Mouse (Mus musculus) heart, adult 2 months (tissue): ENCODE measurements around the gene Jam3. TPM values are rescaled to one million over a fixed set of nuclear protein-coding genes. Genes with fewer than 3 reads are reported as not detected.

Experiments used
- DNase-seq, 2 experiments: peaks; one replicate each; pipeline ENCODE4 v3.0.0; 2021
- H3K27ac ChIP-seq: fragments of 200-600 bp; 2 replicates; pipeline ENCODE4 v1.8.1; 2022
- H3K27me3 ChIP-seq: fragments of 200-500 bp; 2 replicates; pipeline ENCODE4 v1.6.1; 2012; ENCODE audit warnings: mild to moderate bottlenecking, low read length, inconsistent platforms, mixed read lengths; ENCODE audit not compliant: control insufficient read depth, insufficient read depth
- H3K36me3 ChIP-seq: fragments of 200-500 bp; 2 replicates; pipeline ENCODE4 v1.6.1; 2012; ENCODE audit warnings: low read length, inconsistent platforms; ENCODE audit not compliant: control insufficient read depth, insufficient read depth
- H3K4me1 ChIP-seq: fragments of 200-500 bp; 2 replicates; pipeline ENCODE4 v1.6.1; 2011; ENCODE audit warnings: low read length; ENCODE audit not compliant: control insufficient read depth, insufficient read depth
- H3K4me3 ChIP-seq: fragments of 200-600 bp; 2 replicates; pipeline ENCODE4 v1.8.1; 2022
- H3K79me2 ChIP-seq: fragments of 200-500 bp; replicated peaks from 2 replicates; pipeline ENCODE4 v1.6.1; 2012; ENCODE audit warnings: mild to moderate bottlenecking, inconsistent platforms, low read length, moderate library complexity, mixed read lengths; ENCODE audit not compliant: control insufficient read depth, insufficient read depth
- H3K9ac ChIP-seq: fragments of 200-500 bp; 2 replicates; pipeline ENCODE4 v1.6.1; 2012; ENCODE audit warnings: low read depth, mild to moderate bottlenecking, control low read depth, inconsistent platforms, low read length, mixed read lengths
- CTCF ChIP-seq: fragments of 200-600 bp; IDR thresholded peaks from 2 replicates; pipeline ENCODE4 v1.8.1; 2022; ENCODE audit warnings: antibody characterized with exemption, mild to moderate bottlenecking, moderate library complexity
- EP300 ChIP-seq: fragments of 200-500 bp; IDR thresholded peaks from 2 replicates; pipeline ENCODE4 v1.6.1; 2011; ENCODE audit warnings: low read depth, low read length, control low read depth; ENCODE audit not compliant: insufficient read depth
- POLR2A ChIP-seq: fragments of 200-500 bp; IDR thresholded peaks from 2 replicates; pipeline ENCODE4 v1.6.1; 2011; ENCODE audit warnings: mild to moderate bottlenecking, low read depth, low read length, control low read depth; ENCODE audit not compliant: insufficient read depth
- WGBS: fragments of 180-500 bp; shearing (Covaris S2); methylation state at CpG from one replicate; pipeline ENCODE4 v1.1.7; 2018; 5-methylcytosine and 5-hydroxymethylcytosine counted together
- intact Hi-C: fragments of 180-260 bp; cut with DNase I; formaldehyde crosslinking; loops from one replicate; pipeline ENCODE4 v1.15.1; 2025
- polyA plus RNA-seq: library from polyadenylated mRNA; depleted of rRNA; stranded (reverse); fragments of >200 nt; gene quantifications from 2 replicates; pipeline ENCODE4 v1.2.3, GENCODE M21; 2012
- total RNA-seq, 2 experiments: library from RNA; stranded (reverse); gene quantifications; 2 replicates each; pipeline ENCODE4 v1.2.3; 2021

The Jam3 gene
- total and polyA plus RNA-seq, 3 experiments = 14.1 to 18.9 (median 14.2) TPM

GRCm38 (mm10) chr9:27136651-27137050, 18.6 kb downstream of the Jam3 start:
- 65% methylated on average over 8 of the region's 8 CpGs for WGBS
- Histone ChIP-seq H3K4me3 (no peak overlapping the region), H3K27me3 (no peaks in the 10 kb centered on the region), H3K9ac (no peak overlapping the region), H3K36me3 (peaks cover 4% of the 10 kb centered on the region), H3K4me1 (peaks cover 3% of the 10 kb centered on the region), H3K27ac (no peak overlapping the region; the same call in 1 of the 2 replicates), H3K79me2 (peaks cover 2% of the 10 kb centered on the region; the same call in 1 of the 2 replicates)
- no peak for DNase-seq
- no peak for TF ChIP-seq POLR2A
- no peak for TF ChIP-seq CTCF
- no peak for TF ChIP-seq EP300
- intact Hi-C loops = loop anchor here (10.0 kb wide), 1 partner anchor 188 kb away; no protein-coding TSS in a partner anchor

- peaks cover 3% of the 10 kb centered on the region for H3K4me1 ChIP-seq
- 0 out of 2 replicates have a peak, but pooled peaks cover 2% of the 10 kb centered on the region for H3K79me2 ChIP-seq
- DNase-seq = no peak
- H3K27me3 ChIP-seq = no peaks in the 10 kb centered on the region
- no peak overlapping the region for H3K9ac ChIP-seq
- intact Hi-C loops = loop anchor here (2.0 to 10.0 kb wide), 3 partner anchors 41 to 189 kb away; no protein-coding TSS in a partner anchor
- H3K4me3 ChIP-seq = no peak overlapping the region
- H3K27ac ChIP-seq = no peak overlapping the region
- WGBS = 92% methylated on average over 7 of the region's 7 CpGs
- TF ChIP-seq CTCF (no peak), POLR2A (no peak), EP300 (no peak)
- H3K36me3 ChIP-seq = peaks cover 4% of the 10 kb centered on the region
Measured at GRCm38 (mm10) chr9:27135372-27135771, 19.8 kb downstream of the Jam3 start.

- peak; percentile 95 for TF ChIP-seq CTCF
- no peak for TF ChIP-seq POLR2A
- H3K27me3 ChIP-seq = no peaks in the 10 kb centered on the region
- no peak overlapping the region for H3K4me3 ChIP-seq
- intact Hi-C loops = loop anchor here (2.0 to 10.0 kb wide), 3 partner anchors 42 to 190 kb away; no protein-coding TSS in a partner anchor
- peaks cover 3% of the 10 kb centered on the region for H3K4me1 ChIP-seq
- 69% methylated on average over 1 of the region's 1 CpGs for WGBS
- DNase-seq = peak in 1 of 2 experiments; percentile 47
- no peak overlapping the region for H3K9ac ChIP-seq
- H3K36me3 ChIP-seq = peaks cover 4% of the 10 kb centered on the region
- H3K79me2 ChIP-seq = 0 out of 2 replicates have a peak, but pooled peaks cover 2% of the 10 kb centered on the region
- H3K27ac ChIP-seq = no peak overlapping the region
Measured at GRCm38 (mm10) chr9:27134410-27134809, 20.8 kb downstream of the Jam3 start.

- no peak overlapping the region for H3K4me3 ChIP-seq
- DNase-seq = no peak
- no peaks in the 10 kb centered on the region for H3K27me3 ChIP-seq
- H3K9ac ChIP-seq = no peak overlapping the region
- H3K27ac ChIP-seq = peak overlapping the region; percentile 8
- 0 out of 2 replicates have a peak, but pooled peaks cover 2% of the 10 kb centered on the region for H3K79me2 ChIP-seq
- peaks cover 8% of the 10 kb centered on the region for H3K36me3 ChIP-seq
- TF ChIP-seq POLR2A = no peak
- no peak for TF ChIP-seq CTCF
- TF ChIP-seq EP300 = no peak
- 14% methylated on average over 4 of the region's 4 CpGs for WGBS
- intact Hi-C loops = no loop called here
- peaks cover 9% of the 10 kb centered on the region for H3K4me1 ChIP-seq
Measured at GRCm38 (mm10) chr9:27128629-27129028, 26.6 kb downstream of the Jam3 start.

GRCm38 (mm10) chr9:27126543-27126942, 28.7 kb downstream of the Jam3 start:
- intact Hi-C loops = no loop called here
- H3K4me1 ChIP-seq = peaks cover 7% of the 10 kb centered on the region
- no peak for DNase-seq
- peak overlapping the region; percentile 36; the same call in 1 of the 2 replicates for H3K27ac ChIP-seq
- 0 out of 2 replicates have a peak, but pooled peaks cover 2% of the 10 kb centered on the region for H3K79me2 ChIP-seq
- H3K27me3 ChIP-seq = no peaks in the 10 kb centered on the region
- 94% methylated on average over 6 of the region's 6 CpGs for WGBS
- H3K9ac ChIP-seq = no peak overlapping the region
- TF ChIP-seq CTCF (peak; percentile 54), POLR2A (no peak), EP300 (no peak)
- peaks cover 4% of the 10 kb centered on the region for H3K36me3 ChIP-seq
- H3K4me3 ChIP-seq = no peak overlapping the region

GRCm38 (mm10) chr9:27125450-27125849, 29.8 kb downstream of the Jam3 start:
- H3K4me1 ChIP-seq = peaks cover 10% of the 10 kb centered on the region
- H3K27ac ChIP-seq = peak overlapping the region; percentile 57
- no peak for DNase-seq
- H3K9ac ChIP-seq = peak overlapping the region; percentile 3; the same call in 1 of the 2 replicates
- H3K79me2 ChIP-seq = peaks cover 4% of the 10 kb centered on the region; the same call in 1 of the 2 replicates
- H3K27me3 ChIP-seq = no peaks in the 10 kb centered on the region
- intact Hi-C loops = no loop called here
- H3K36me3 ChIP-seq = peaks cover 4% of the 10 kb centered on the region
- 41% methylated on average over 6 of the region's 6 CpGs for WGBS
- TF ChIP-seq POLR2A (no peak), EP300 (no peak), CTCF (no peak)
- H3K4me3 ChIP-seq = no peak overlapping the region
